Mouse (Mus musculus): Measurements from ENCODE around the gene Olfr1382. TPM values are rescaled to one million over a fixed set of nuclear protein-coding genes. Genes with fewer than 3 reads are reported as not detected.
"Not testable (repeated sequence)": the region's sequence is repeated elsewhere in the genome, so short reads cannot be mapped to it uniquely, and the experiment has no call there.

Gene Olfr1382
- not detected in 2 replicates for polyA plus RNA-seq (2015; fragmentation: Nextera tagmentation; extraction: Ambion mirVana)

GRCm38 (mm10) chr11:49527947-49528346, at the start of gene Olfr1382:
Gene Olfr1382 (plus strand): TSS chr11:49528247.
- ATAC-seq (ENCODE audit: insufficient number of reproducible peaks, insufficient read depth, low FRiP score, low TSS enrichment, low read depth) = no peak
- Histone ChIP-seq H3K27ac (no peak within 1 kb of the TSS), H3K4me1 (no peaks in the 10 kb centered on the region), H3K36me3 (no peaks in the 10 kb centered on the region), H3K4me3 (no peak within 1 kb of the TSS), H3K27me3 (no peaks in the 10 kb centered on the region), H3K9me3 (no peaks in the 10 kb centered on the region), H3K9ac (no peak within 1 kb of the TSS), H3K4me2 (no peak within 1 kb of the TSS)
- 82% methylated on average over 3 of the region's 3 CpGs for WGBS

- Histone ChIP-seq H3K4me3 (no peak overlapping the region), H3K4me1 (no peaks in the 10 kb centered on the region), H3K4me2 (no peak overlapping the region), H3K9me3 (no peaks in the 10 kb centered on the region), H3K27ac (no peak overlapping the region), H3K9ac (no peak overlapping the region), H3K27me3 (no peaks in the 10 kb centered on the region), H3K36me3 (no peaks in the 10 kb centered on the region)
- no peak for ATAC-seq (ENCODE audit: insufficient number of reproducible peaks, insufficient read depth, low FRiP score, low TSS enrichment, low read depth)
- WGBS = 63% methylated on average over 4 of the region's 4 CpGs
Observed at GRCm38 (mm10) chr11:49485973-49486372, 42.1 kb upstream of the Olfr1382 start.

- not testable (repeated sequence) for ATAC-seq (ENCODE audit: insufficient number of reproducible peaks, insufficient read depth, low FRiP score, low TSS enrichment, low read depth); H3K27me3 ChIP-seq; H3K4me2 ChIP-seq; H3K4me3 ChIP-seq; H3K9me3 ChIP-seq; H3K27ac ChIP-seq; H3K9ac ChIP-seq; H3K4me1 ChIP-seq; H3K36me3 ChIP-seq
- 73% methylated on average over 1 of the region's 1 CpGs for WGBS
Observed at GRCm38 (mm10) chr11:49488770-49489169, 39.3 kb upstream of the Olfr1382 start, which contains the start of gene Olfr1385. Gene Olfr1385 (plus strand): TSS chr11:49489070.

GRCm38 (mm10) chr11:49518086-49518485, 10.0 kb upstream of the Olfr1382 start:
- H3K4me2 ChIP-seq = no peak overlapping the region
- H3K27ac ChIP-seq = no peak overlapping the region
- 70% methylated on average over 5 of the region's 5 CpGs for WGBS
- no peaks in the 10 kb centered on the region for H3K36me3 ChIP-seq
- H3K9ac ChIP-seq = no peak overlapping the region
- H3K4me3 ChIP-seq = no peak overlapping the region
- H3K4me1 ChIP-seq = no peaks in the 10 kb centered on the region
- H3K9me3 ChIP-seq = no peaks in the 10 kb centered on the region
- H3K27me3 ChIP-seq = no peaks in the 10 kb centered on the region
- ATAC-seq (ENCODE audit: insufficient number of reproducible peaks, insufficient read depth, low FRiP score, low TSS enrichment, low read depth) = no peak

- Histone ChIP-seq H3K4me3 (no peak within 1 kb of the TSS), H3K4me2 (no peak within 1 kb of the TSS), H3K27me3 (no peaks in the 10 kb centered on the region), H3K9me3 (no peaks in the 10 kb centered on the region), H3K4me1 (no peaks in the 10 kb centered on the region), H3K36me3 (no peaks in the 10 kb centered on the region), H3K27ac (no peak within 1 kb of the TSS), H3K9ac (no peak within 1 kb of the TSS)
- no peak for ATAC-seq (ENCODE audit: insufficient number of reproducible peaks, insufficient read depth, low FRiP score, low TSS enrichment, low read depth)
Observed at GRCm38 (mm10) chr11:49519348-49519747, 8.7 kb upstream of the Olfr1382 start, which contains the start of gene Olfr1383. Gene Olfr1383 (plus strand): TSS chr11:49519648.

GRCm38 (mm10) chr11:49532761-49533160, 4.7 kb downstream of the Olfr1382 start:
- no peak for ATAC-seq (ENCODE audit: insufficient number of reproducible peaks, insufficient read depth, low FRiP score, low TSS enrichment, low read depth)
- no peaks in the 10 kb centered on the region for H3K4me1 ChIP-seq
- H3K4me3 ChIP-seq = no peak overlapping the region
- H3K36me3 ChIP-seq = no peaks in the 10 kb centered on the region
- H3K27ac ChIP-seq = no peak overlapping the region
- no peak overlapping the region for H3K4me2 ChIP-seq
- H3K27me3 ChIP-seq = no peaks in the 10 kb centered on the region
- H3K9ac ChIP-seq = no peak overlapping the region
- H3K9me3 ChIP-seq = no peaks in the 10 kb centered on the region

GRCm38 (mm10) chr11:49536631-49537030, 8.6 kb downstream of the Olfr1382 start:
- not testable (repeated sequence) for H3K27me3 ChIP-seq; H3K4me3 ChIP-seq; ATAC-seq (ENCODE audit: insufficient number of reproducible peaks, insufficient read depth, low FRiP score, low TSS enrichment, low read depth); H3K9me3 ChIP-seq; H3K4me1 ChIP-seq; H3K36me3 ChIP-seq; H3K4me2 ChIP-seq; H3K9ac ChIP-seq; H3K27ac ChIP-seq
- WGBS = 86% methylated on average over 2 of the region's 2 CpGs

- not testable (repeated sequence) for H3K27ac ChIP-seq
Observed at GRCm38 (mm10) chr11:49543149-49543548, 15.1 kb downstream of the Olfr1382 start, which contains the start of gene Olfr1381. Gene Olfr1381 (plus strand): TSS chr11:49543449.

GRCm38 (mm10) chr11:49554033-49554432, 26.0 kb downstream of the Olfr1382 start:
- not testable (repeated sequence) for H3K4me2 ChIP-seq; H3K36me3 ChIP-seq; H3K27ac ChIP-seq; H3K9me3 ChIP-seq; H3K4me1 ChIP-seq; H3K9ac ChIP-seq; H3K27me3 ChIP-seq; H3K4me3 ChIP-seq; ATAC-seq (ENCODE audit: insufficient number of reproducible peaks, insufficient read depth, low FRiP score, low TSS enrichment, low read depth)
- WGBS = 78% methylated on average over 3 of the region's 3 CpGs

More at GRCm38 (mm10) chr11:49543149-49543548, 15.1 kb downstream of the Olfr1382 start, which contains the start of gene Olfr1381:
- H3K9me3 ChIP-seq; H3K9ac ChIP-seq; H3K36me3 ChIP-seq; H3K27me3 ChIP-seq; H3K4me3 ChIP-seq; H3K4me2 ChIP-seq; ATAC-seq (ENCODE audit: insufficient number of reproducible peaks, insufficient read depth, low FRiP score, low TSS enrichment, low read depth); H3K4me1 ChIP-seq: not testable (repeated sequence)
- WGBS = 66% methylated on average over 3 of the region's 3 CpGs

- H3K36me3 ChIP-seq; H3K4me1 ChIP-seq; H3K9me3 ChIP-seq; H3K27ac ChIP-seq; H3K27me3 ChIP-seq; H3K4me2 ChIP-seq; H3K9ac ChIP-seq; ATAC-seq (ENCODE audit: insufficient number of reproducible peaks, insufficient read depth, low FRiP score, low TSS enrichment, low read depth); H3K4me3 ChIP-seq: not testable (repeated sequence)
- 67% methylated on average over 5 of the region's 5 CpGs for WGBS
Observed at GRCm38 (mm10) chr11:49556578-49556977, 28.5 kb downstream of the Olfr1382 start, which contains the start of gene Olfr1380. Gene Olfr1380 (plus strand): TSS chr11:49556878.

- H3K4me2 ChIP-seq; H3K4me1 ChIP-seq; H3K9ac ChIP-seq; ATAC-seq (ENCODE audit: insufficient number of reproducible peaks, insufficient read depth, low FRiP score, low TSS enrichment, low read depth); H3K9me3 ChIP-seq; H3K36me3 ChIP-seq; H3K27ac ChIP-seq; H3K4me3 ChIP-seq; H3K27me3 ChIP-seq: not testable (repeated sequence)
- WGBS = 35% methylated on average over 2 of the region's 2 CpGs
Observed at GRCm38 (mm10) chr11:49575054-49575453, 47.0 kb downstream of the Olfr1382 start.

GRCm38 (mm10) chr11:49580452-49580851, 52.4 kb downstream of the Olfr1382 start:
- not testable (repeated sequence) for H3K9ac ChIP-seq; H3K9me3 ChIP-seq; ATAC-seq (ENCODE audit: insufficient number of reproducible peaks, insufficient read depth, low FRiP score, low TSS enrichment, low read depth); H3K27ac ChIP-seq; H3K4me1 ChIP-seq; H3K27me3 ChIP-seq; H3K36me3 ChIP-seq; H3K4me2 ChIP-seq; H3K4me3 ChIP-seq
- WGBS = 85% methylated on average over 8 of the region's 8 CpGs

Measured in embryonic facial prominence, embryonic 13.5 days (tissue).